Mouse (Mus musculus) midbrain, embryonic 16.5 days (tissue): ENCODE data around the gene Abtb2. TPM values are rescaled to one million over a fixed set of nuclear protein-coding genes. Genes with fewer than 3 reads are reported as not detected.
A peak's percentile ranks its signal among the peaks of the same experiment; 100 is the strongest.

Experiments used
- ATAC-seq: fragments of 200-750 bp; cut with Nextera tagmentation; 2 replicates; pipeline ENCODE4 v1.8.0; 2017; ENCODE audit warnings: moderate TSS enrichment
- H3K27ac ChIP-seq: fragments of 300-500 bp; sonication (generic); 2 replicates; pipeline ENCODE4 v1.5.1; 2014; ENCODE audit warnings: mild to moderate bottlenecking, low read length, mixed read lengths
- H3K27me3 ChIP-seq: fragments of 300-500 bp; sonication (generic); 2 replicates; pipeline ENCODE4 v1.6.1; 2014; ENCODE audit warnings: low read depth, low read length, mixed read lengths; ENCODE audit not compliant: control insufficient read depth, insufficient read depth
- H3K36me3 ChIP-seq: fragments of 300-500 bp; sonication (generic); 2 replicates; pipeline ENCODE4 v1.6.1; 2014; ENCODE audit warnings: mild to moderate bottlenecking, low read length, moderate library complexity, mixed read lengths; ENCODE audit not compliant: control insufficient read depth, insufficient read depth
- H3K4me1 ChIP-seq: fragments of 300-500 bp; sonication (generic); 2 replicates; pipeline ENCODE4 v1.6.1; 2014; ENCODE audit warnings: mild to moderate bottlenecking, low read length, mixed read lengths; ENCODE audit not compliant: control insufficient read depth, insufficient read depth
- H3K4me2 ChIP-seq: fragments of 300-500 bp; sonication (generic); 2 replicates; pipeline ENCODE4 v1.6.1; 2014; ENCODE audit warnings: mild to moderate bottlenecking, low read length, mixed read lengths
- H3K4me3 ChIP-seq: fragments of 300-500 bp; sonication (generic); 2 replicates; pipeline ENCODE4 v1.5.1; 2014; ENCODE audit warnings: low read depth, mild to moderate bottlenecking, low read length, moderate library complexity, mixed read lengths
- H3K9ac ChIP-seq: fragments of 300-500 bp; sonication (generic); 2 replicates; pipeline ENCODE4 v1.6.1; 2014; ENCODE audit warnings: low read depth, low read length, mixed read lengths
- H3K9me3 ChIP-seq: fragments of 300-500 bp; sonication (generic); replicated peaks from 2 replicates; pipeline ENCODE4 v1.6.1; 2014; ENCODE audit warnings: mild to moderate bottlenecking, low read length, mixed read lengths; ENCODE audit not compliant: control insufficient read depth, poor library complexity, severe bottlenecking
- WGBS: fragments of 180-500 bp; shearing (Covaris S2); extraction: QIAGEN DNeasy Blood & Tissue Kit; methylation state at CpG from one replicate; pipeline ENCODE4 v1.1.7; 2014; 5-methylcytosine and 5-hydroxymethylcytosine counted together
- polyA plus RNA-seq: library from polyadenylated mRNA; unstranded; fragments of >200 nt; fragmentation: Nextera tagmentation; extraction: Ambion mirVana; gene quantifications from 2 replicates; pipeline ENCODE4 v1.2.1, GENCODE M21; 2015

The Abtb2 gene
- polyA plus RNA-seq, 1 experiment from 2014 or later: 8.7 TPM

- Histone ChIP-seq H3K4me1 (no peaks in the 10 kb centered on the region), H3K9me3 (no peaks in the 10 kb centered on the region), H3K27ac (no peak overlapping the region), H3K9ac (no peak overlapping the region), H3K36me3 (peaks cover 22% of the 10 kb centered on the region), H3K4me3 (no peak overlapping the region), H3K4me2 (no peak overlapping the region), H3K27me3 (no peaks in the 10 kb centered on the region)
- WGBS: 83% methylated on average over 8 of the region's 8 CpGs
- ATAC-seq: no peak
Observed at GRCm38 (mm10) chr2:103730999-103731398, 164.9 kb downstream of the Abtb2 start.

- ATAC-seq: no peak
- Histone ChIP-seq H3K4me3 (no peak overlapping the region), H3K4me2 (no peak overlapping the region), H3K4me1 (no peaks in the 10 kb centered on the region), H3K27me3 (no peaks in the 10 kb centered on the region), H3K9ac (no peak overlapping the region), H3K9me3 (no peaks in the 10 kb centered on the region), H3K36me3 (peaks cover 21% of the 10 kb centered on the region), H3K27ac (no peak overlapping the region)
- WGBS: 90% methylated on average over 6 of the region's 6 CpGs
Observed at GRCm38 (mm10) chr2:103731423-103731822, 165.3 kb downstream of the Abtb2 start.

- H3K9ac ChIP-seq: no peak overlapping the region
- H3K4me2 ChIP-seq: no peak overlapping the region
- H3K27ac ChIP-seq: no peak overlapping the region
- no peaks in the 10 kb centered on the region for H3K9me3 ChIP-seq
- H3K4me1 ChIP-seq: no peaks in the 10 kb centered on the region
- no peak overlapping the region for H3K4me3 ChIP-seq
- ATAC-seq: no peak
- WGBS: 95% methylated on average over 6 of the region's 6 CpGs
- H3K27me3 ChIP-seq: no peaks in the 10 kb centered on the region
- peaks cover 14% of the 10 kb centered on the region; the same call in 1 of the 2 replicates for H3K36me3 ChIP-seq
Observed at GRCm38 (mm10) chr2:103742821-103743220, 176.7 kb downstream of the Abtb2 start.

- no peak for ATAC-seq
Observed at GRCm38 (mm10) chr2:103743536-103743935, 177.4 kb downstream of the Abtb2 start.

GRCm38 (mm10) chr2:103743988-103744387, 177.9 kb downstream of the Abtb2 start:
- 83% methylated on average over 7 of the region's 7 CpGs for WGBS
- Histone ChIP-seq H3K4me1 (no peaks in the 10 kb centered on the region), H3K4me3 (no peak overlapping the region), H3K36me3 (peaks cover 15% of the 10 kb centered on the region; the same call in 1 of the 2 replicates), H3K9me3 (no peaks in the 10 kb centered on the region), H3K27me3 (no peaks in the 10 kb centered on the region), H3K4me2 (no peak overlapping the region), H3K27ac (no peak overlapping the region), H3K9ac (no peak overlapping the region)
- peak; percentile 51; the same call in 1 of the 2 replicates for ATAC-seq

More at GRCm38 (mm10) chr2:103743536-103743935, 177.4 kb downstream of the Abtb2 start:
- no peak overlapping the region for H3K4me3 ChIP-seq
- 94% methylated on average over 2 of the region's 2 CpGs for WGBS
- H3K9me3 ChIP-seq: no peaks in the 10 kb centered on the region
- no peaks in the 10 kb centered on the region for H3K4me1 ChIP-seq
- H3K27ac ChIP-seq: no peak overlapping the region
- no peak overlapping the region for H3K4me2 ChIP-seq
- peaks cover 17% of the 10 kb centered on the region; the same call in 1 of the 2 replicates for H3K36me3 ChIP-seq
- no peaks in the 10 kb centered on the region for H3K27me3 ChIP-seq
- no peak overlapping the region for H3K9ac ChIP-seq

GRCm38 (mm10) chr2:103745481-103745880, 179.4 kb downstream of the Abtb2 start:
- Histone ChIP-seq H3K9me3 (no peaks in the 10 kb centered on the region), H3K27me3 (no peaks in the 10 kb centered on the region), H3K9ac (no peak overlapping the region), H3K36me3 (peaks cover 11% of the 10 kb centered on the region; the same call in 1 of the 2 replicates), H3K27ac (no peak overlapping the region), H3K4me2 (no peak overlapping the region), H3K4me1 (no peaks in the 10 kb centered on the region), H3K4me3 (no peak overlapping the region)
- 87% methylated on average over 5 of the region's 5 CpGs for WGBS
- ATAC-seq: no peak

- no peak for ATAC-seq
- Histone ChIP-seq H3K9ac (no peak overlapping the region), H3K4me2 (no peak overlapping the region), H3K27ac (no peak overlapping the region), H3K9me3 (no peaks in the 10 kb centered on the region), H3K4me3 (no peak overlapping the region), H3K27me3 (no peaks in the 10 kb centered on the region), H3K36me3 (peaks cover 13% of the 10 kb centered on the region; the same call in 1 of the 2 replicates), H3K4me1 (no peaks in the 10 kb centered on the region)
- WGBS: 90% methylated on average over 2 of the region's 2 CpGs
Observed at GRCm38 (mm10) chr2:103746096-103746495, 180.0 kb downstream of the Abtb2 start.

- no peak overlapping the region for H3K9ac ChIP-seq
- H3K27me3 ChIP-seq: no peaks in the 10 kb centered on the region
- no peak overlapping the region for H3K4me3 ChIP-seq
- H3K36me3 ChIP-seq: peaks cover 17% of the 10 kb centered on the region
- no peak overlapping the region for H3K27ac ChIP-seq
- H3K4me2 ChIP-seq: no peak overlapping the region
- no peaks in the 10 kb centered on the region for H3K4me1 ChIP-seq
- H3K9me3 ChIP-seq: no peaks in the 10 kb centered on the region
- WGBS: 89% methylated on average over 2 of the region's 2 CpGs
- no peak for ATAC-seq
Observed at GRCm38 (mm10) chr2:103746761-103747160, 180.7 kb downstream of the Abtb2 start.

- Histone ChIP-seq H3K4me3 (no peak overlapping the region), H3K4me1 (no peaks in the 10 kb centered on the region), H3K27ac (no peak overlapping the region), H3K27me3 (no peaks in the 10 kb centered on the region), H3K36me3 (peaks cover 27% of the 10 kb centered on the region), H3K9me3 (no peaks in the 10 kb centered on the region), H3K4me2 (no peak overlapping the region), H3K9ac (no peak overlapping the region)
- 95% methylated on average over 9 of the region's 9 CpGs for WGBS
- ATAC-seq: no peak
Observed at GRCm38 (mm10) chr2:103747891-103748290, 181.8 kb downstream of the Abtb2 start.
